Mouse (Mus musculus) CD4-positive, CD25-positive, alpha-beta regulatory T cell, adult 4 months (primary cell): ENCODE results near the gene Pank1. TPM values are rescaled to one million over a fixed set of nuclear protein-coding genes. Genes with fewer than 3 reads are reported as not detected.

ENCODE experiments used
- ATAC-seq: one replicate; pipeline ENCODE4 v1.8.0; 2017
- polyA plus RNA-seq, 2 experiments: library from polyadenylated mRNA; unstranded; fragments of 100-300 nt; shearing (Covaris generic); gene quantifications; one replicate each; pipeline ENCODE4 v1.2.1; 2017

The Pank1 gene
- polyA plus RNA-seq: under 1 TPM; 0.42 to 0.57 TPM

GRCm38 (mm10) chr19:34878603-34879541 lies at the start of gene Pank1:
TSS of gene Pank1 (minus strand) at chr19:34879455.
- ATAC-seq: peak; percentile 42

DNA sequence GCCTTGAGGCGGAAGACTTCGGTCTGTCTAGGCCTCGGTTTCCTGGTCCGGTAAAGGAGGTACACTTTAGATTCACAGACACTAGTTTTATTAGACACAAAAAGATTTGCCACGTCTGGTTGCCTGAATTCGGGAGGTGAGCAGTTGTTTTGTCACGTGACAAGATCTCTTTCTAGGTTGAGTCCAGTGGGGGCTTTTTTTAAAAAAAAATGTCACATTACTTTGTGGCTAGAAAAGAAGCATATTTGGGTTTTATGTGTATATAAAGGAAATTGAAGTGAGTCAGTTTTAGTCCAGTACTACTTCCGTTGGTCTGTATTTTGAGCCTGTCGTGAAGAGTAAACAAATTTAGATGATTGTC lies 43.3 kb upstream of the Pank1 start:
- peak; percentile 6 for ATAC-seq

DNA sequence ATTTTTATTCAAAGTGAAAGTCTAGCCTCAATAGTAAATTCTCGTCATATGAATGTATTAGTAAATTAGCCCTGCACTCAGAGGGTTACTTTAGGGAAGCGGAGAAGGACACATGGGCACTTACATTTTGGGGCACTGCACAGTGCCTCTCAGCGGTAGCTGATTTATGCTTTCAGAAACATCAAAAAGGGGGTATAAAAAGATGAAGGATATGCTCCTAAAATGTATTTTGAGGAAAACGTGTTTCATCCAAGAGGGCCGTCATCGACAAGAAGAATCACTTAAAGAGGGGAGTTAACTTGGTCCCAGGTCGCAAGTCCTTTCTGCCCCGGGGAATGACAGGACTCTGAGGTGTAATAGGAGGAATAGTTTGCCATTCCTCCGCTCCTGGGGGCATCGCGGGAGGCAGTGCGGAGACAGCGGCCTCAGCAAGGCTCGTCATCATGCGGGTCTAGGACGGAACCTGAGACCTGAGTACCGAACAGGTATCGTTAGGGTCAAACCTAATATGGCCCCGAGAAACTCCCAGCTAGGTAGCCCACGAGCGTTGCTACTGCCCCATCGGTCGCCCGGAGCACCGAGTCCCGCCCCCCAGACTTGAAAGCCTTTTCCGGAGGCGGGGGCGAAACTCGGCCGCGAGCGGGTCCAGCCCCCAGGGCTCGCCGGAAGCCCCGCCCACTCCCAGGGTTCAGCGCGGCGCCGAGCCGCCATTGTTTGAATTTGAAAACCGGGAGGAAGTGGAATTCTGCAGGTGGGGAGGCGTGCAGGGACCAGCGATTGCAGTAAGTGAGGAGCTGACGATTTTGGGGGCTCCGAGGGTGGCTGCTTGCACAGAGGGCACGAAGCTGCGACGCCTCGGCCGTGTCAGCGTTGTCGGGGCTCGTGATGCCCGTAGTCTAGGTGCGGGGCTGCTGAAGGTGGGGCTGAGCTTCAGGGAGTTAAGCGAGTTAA lies 42.7 kb upstream of the Pank1 start, which contains the start of gene Kif20b:
Kif20b (plus strand) TSS at position 710 of the 951 bp plus-strand sequence.
- ATAC-seq: peak; percentile 91

- ATAC-seq: peak; percentile 35
These were observed 42.0 kb upstream of the Pank1 start for GRCm38 (mm10) chr19:34921253-34921651.

DNA sequence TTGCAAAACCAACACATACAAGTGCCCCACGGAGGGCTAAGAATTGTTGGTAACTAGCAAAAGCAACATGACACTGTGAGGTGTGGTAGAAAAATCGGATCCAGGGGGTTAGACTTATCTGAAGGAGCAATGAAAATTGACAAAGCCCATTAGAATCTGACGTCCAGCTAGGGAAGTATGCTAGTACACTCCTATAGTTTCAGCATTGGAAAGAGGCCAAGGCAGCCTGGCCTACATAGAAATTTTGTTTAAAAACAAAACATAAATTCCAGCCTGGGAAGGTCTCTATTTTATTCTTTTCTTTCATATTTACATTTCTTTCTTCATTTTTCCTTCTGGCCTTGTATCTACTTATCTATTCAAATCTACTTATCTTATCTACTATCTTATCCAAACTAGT lies 41.3 kb upstream of the Pank1 start:
- ATAC-seq: no peak

- ATAC-seq: no peak
These were observed 40.8 kb upstream of the Pank1 start for GRCm38 (mm10) chr19:34920066-34920465.

- ATAC-seq: no peak
These were observed 33.1 kb upstream of the Pank1 start for GRCm38 (mm10) chr19:34912366-34912765.

GRCm38 (mm10) chr19:34906772-34907171 lies 27.5 kb upstream of the Pank1 start:
- ATAC-seq: no peak

GRCm38 (mm10) chr19:34905424-34905823 lies 26.2 kb upstream of the Pank1 start:
- ATAC-seq: no peak

- no peak for ATAC-seq
These were observed 24.8 kb upstream of the Pank1 start for GRCm38 (mm10) chr19:34904032-34904431.

- ATAC-seq: no peak
These were observed 22.5 kb upstream of the Pank1 start for GRCm38 (mm10) chr19:34901735-34902134.

DNA sequence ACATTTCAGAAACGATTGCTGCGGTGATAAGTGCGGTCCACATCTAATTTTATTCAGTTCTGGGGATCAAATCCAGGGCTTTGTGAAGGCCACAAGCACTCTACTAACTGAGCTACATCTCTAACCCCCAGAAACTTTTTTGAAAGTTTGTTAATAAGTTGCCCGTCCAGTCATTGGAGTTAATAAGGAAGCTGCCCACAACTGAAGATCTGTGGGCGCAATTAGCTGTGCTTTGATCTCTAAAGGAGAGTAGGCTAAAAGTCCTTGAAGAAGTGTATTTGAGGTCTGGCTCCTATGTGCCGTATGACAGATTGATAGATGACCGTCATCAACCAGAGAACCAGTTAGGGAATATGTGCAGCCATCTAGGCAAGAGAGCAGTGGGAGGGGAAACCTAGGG lies 22.0 kb upstream of the Pank1 start:
- no peak for ATAC-seq

DNA sequence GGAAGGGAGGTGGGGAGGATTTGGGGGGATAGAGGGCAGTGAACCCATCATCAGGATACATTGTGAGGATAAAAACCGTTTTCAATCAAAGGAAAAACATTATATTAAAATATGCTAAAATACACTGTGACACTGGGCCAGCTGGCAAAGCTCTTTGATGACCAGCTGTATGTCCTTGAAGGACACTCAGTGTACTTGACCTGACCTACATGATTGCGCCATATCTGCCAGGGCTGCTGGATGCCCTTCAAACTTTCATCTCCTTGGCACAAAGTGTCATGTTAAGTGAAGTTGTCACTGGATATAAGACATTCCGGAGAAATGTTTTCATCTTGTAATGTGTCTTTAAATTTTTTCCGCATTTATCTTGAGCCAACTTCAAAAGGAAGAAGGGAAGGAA lies 19.7 kb upstream of the Pank1 start:
- no peak for ATAC-seq

GRCm38 (mm10) chr19:34897082-34897965 lies 18.1 kb upstream of the Pank1 start:
- no peak for ATAC-seq

DNA sequence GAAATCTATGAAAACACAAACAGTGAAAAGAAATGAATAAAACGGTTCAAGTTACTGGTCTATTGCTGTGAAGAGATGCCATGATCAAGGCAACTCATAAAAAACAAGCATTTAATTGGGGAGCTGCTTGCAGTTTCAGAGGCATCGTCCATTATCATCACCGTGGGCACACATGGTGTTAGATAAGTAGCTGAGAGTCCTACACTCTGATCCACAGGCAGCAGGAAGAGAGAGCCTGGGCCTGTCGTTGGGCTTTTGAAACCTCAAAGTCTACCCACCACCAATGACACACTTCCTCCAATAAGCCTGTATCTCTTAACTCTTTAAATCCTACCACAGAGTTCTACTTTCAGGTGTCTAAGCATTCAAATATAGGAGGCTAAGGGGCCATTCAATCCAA lies 15.8 kb upstream of the Pank1 start:
- ATAC-seq: no peak

GRCm38 (mm10) chr19:34891590-34891989 lies 12.3 kb upstream of the Pank1 start:
- ATAC-seq: no peak

- ATAC-seq: no peak
These were observed 11.7 kb upstream of the Pank1 start for GRCm38 (mm10) chr19:34890981-34891380.

GRCm38 (mm10) chr19:34886324-34886723 lies 7.1 kb upstream of the Pank1 start:
- no peak for ATAC-seq

GRCm38 (mm10) chr19:34883526-34884224 lies 4.4 kb upstream of the Pank1 start:
- ATAC-seq: no peak

DNA sequence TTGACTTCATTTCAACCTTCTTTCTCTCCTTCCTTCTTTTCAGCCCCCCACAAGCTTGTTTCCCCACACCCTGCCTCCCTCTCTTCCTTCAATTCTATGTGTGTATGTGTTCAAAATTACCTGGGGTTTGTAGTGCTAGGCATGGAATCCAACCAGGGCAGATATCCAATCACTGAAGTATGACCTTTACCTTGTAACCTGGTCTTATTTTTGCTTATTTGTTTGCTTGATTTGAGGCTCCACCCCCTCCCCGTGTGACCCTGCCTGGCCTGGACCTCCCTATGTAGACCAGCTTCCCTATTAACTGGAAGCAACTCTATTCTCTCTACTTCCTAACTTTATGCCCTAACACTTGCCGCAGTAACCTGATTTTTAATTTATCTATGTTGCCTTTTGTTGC lies 3.2 kb upstream of the Pank1 start:
- ATAC-seq: no peak

GRCm38 (mm10) chr19:34881160-34881559 lies 1.9 kb upstream of the Pank1 start:
- ATAC-seq: no peak

- ATAC-seq: no peak
These were observed 369 bp upstream of the Pank1 start for GRCm38 (mm10) chr19:34879624-34880023.
